Mouse (Mus musculus) R1 (cell line): ENCODE data around the gene Ano8.

Experiments used
- DNase-seq: peaks from one replicate; pipeline ENCODE4 v3.0.0-alpha.2; 2018; ENCODE audit warnings: low read depth, low spot score

Gene Ano8

GRCm38 (mm10) chr8:71470913-71471255, 14.9 kb downstream of the Ano8 start:
- DNase-seq: no peak

GRCm38 (mm10) chr8:71470146-71470912, 15.4 kb downstream of the Ano8 start:
- DNase-seq: no peak

- peak; percentile 81 for DNase-seq
These were observed 16.4 kb downstream of the Ano8 start for GRCm38 (mm10) chr8:71469411-71469810.

GRCm38 (mm10) chr8:71468916-71469315, 16.8 kb downstream of the Ano8 start, which contains the start of gene Dda1:
Gene Dda1, plus strand, starts transcription at chr8:71469199.
- DNase-seq: peak; percentile 99

GRCm38 (mm10) chr8:71468001-71468400, 17.8 kb downstream of the Ano8 start:
- DNase-seq: no peak

- no peak for DNase-seq
These were observed 18.6 kb downstream of the Ano8 start for GRCm38 (mm10) chr8:71467201-71467600.

GRCm38 (mm10) chr8:71466198-71466597, 19.6 kb downstream of the Ano8 start:
- DNase-seq: no peak

GRCm38 (mm10) chr8:71465733-71466132, 20.0 kb downstream of the Ano8 start:
- no peak for DNase-seq

GRCm38 (mm10) chr8:71464513-71465500, 21.0 kb downstream of the Ano8 start, which contains the start of gene Mrpl34:
Gene Mrpl34, plus strand, starts transcription at chr8:71464959.
- DNase-seq: peak; percentile 100

GRCm38 (mm10) chr8:71463188-71464033, 22.4 kb downstream of the Ano8 start, which contains the start of gene Abhd8:
Gene Abhd8, minus strand, starts transcription at chr8:71463655.
- DNase-seq: peak; percentile 96

- DNase-seq: no peak
These were observed 23.0 kb downstream of the Ano8 start for GRCm38 (mm10) chr8:71462786-71463185.

GRCm38 (mm10) chr8:71462191-71462590, 23.6 kb downstream of the Ano8 start:
- DNase-seq: no peak

- no peak for DNase-seq
These were observed 24.5 kb downstream of the Ano8 start for GRCm38 (mm10) chr8:71461152-71461840.

GRCm38 (mm10) chr8:71460716-71461115, 25.0 kb downstream of the Ano8 start:
- no peak for DNase-seq

GRCm38 (mm10) chr8:71457659-71458270, 28.0 kb downstream of the Ano8 start:
- DNase-seq: peak; percentile 70

- no peak for DNase-seq
These were observed 28.9 kb downstream of the Ano8 start for GRCm38 (mm10) chr8:71456906-71457305.

GRCm38 (mm10) chr8:71454668-71455067, 31.1 kb downstream of the Ano8 start:
- peak; percentile 64 for DNase-seq

GRCm38 (mm10) chr8:71452669-71453068, 33.1 kb downstream of the Ano8 start:
- no peak for DNase-seq

- DNase-seq: no peak
These were observed 34.0 kb downstream of the Ano8 start for GRCm38 (mm10) chr8:71451777-71452176.

GRCm38 (mm10) chr8:71451337-71451736, 34.4 kb downstream of the Ano8 start:
- no peak for DNase-seq
